Mouse (Mus musculus) G1E (cell line): Measurements from ENCODE around the gene AC109138.7.

Experiments
- CTCF ChIP-seq: IDR thresholded peaks from 2 replicates; pipeline ENCODE4 v1.5.1; 2012; ENCODE audit warnings: low read depth, low read length, inconsistent platforms, mixed read lengths
- TAL1 ChIP-seq: conservative IDR thresholded peaks from 2 replicates; pipeline ENCODE4 v1.6.1; 2012; ENCODE audit warnings: low read depth, low read length, inconsistent platforms, mixed read lengths

- TF ChIP-seq CTCF, result no peak
- no peak for TF ChIP-seq TAL1
These were observed 66.3 kb downstream of the AC109138.7 start for GRCm38 (mm10) chr19:4280425-4280824.
